Mouse (Mus musculus): ENCODE results near the gene Prkar2b.
"Not testable (repeated sequence)": the region's sequence is repeated elsewhere in the genome, so short reads cannot be mapped to it uniquely, and the experiment has no call there.

Gene Prkar2b

GRCm38 (mm10) chr12:32009985-32010369, 51.1 kb downstream of the Prkar2b start:
- DNase-seq (ENCODE audit: low spot score in 2 of 2): not testable (repeated sequence)

- no peak for DNase-seq (ENCODE audit: low spot score in 2 of 2)
These were observed 51.7 kb downstream of the Prkar2b start for GRCm38 (mm10) chr12:32009267-32009984.

DNA sequence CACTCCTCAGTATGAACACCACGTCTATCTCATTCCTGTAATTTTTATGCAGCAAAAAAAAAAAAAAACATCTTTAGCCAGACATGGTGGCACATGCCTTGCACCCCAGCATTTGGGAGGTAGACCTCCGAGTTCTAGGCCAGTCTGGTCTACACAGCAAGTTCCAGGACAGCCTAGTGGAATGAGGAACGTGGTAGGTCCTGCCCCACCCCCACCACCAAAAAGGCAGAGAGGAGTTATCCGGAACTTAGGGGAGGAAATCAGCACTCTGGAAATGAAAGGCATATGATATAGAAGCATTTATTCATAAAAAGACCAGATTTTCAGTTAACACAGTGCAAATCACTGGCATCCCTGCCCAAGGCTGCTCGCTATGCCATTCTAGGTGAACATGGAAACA, 52.4 kb downstream of the Prkar2b start:
- DNase-seq (ENCODE audit: low spot score in 2 of 2): no peak

DNA sequence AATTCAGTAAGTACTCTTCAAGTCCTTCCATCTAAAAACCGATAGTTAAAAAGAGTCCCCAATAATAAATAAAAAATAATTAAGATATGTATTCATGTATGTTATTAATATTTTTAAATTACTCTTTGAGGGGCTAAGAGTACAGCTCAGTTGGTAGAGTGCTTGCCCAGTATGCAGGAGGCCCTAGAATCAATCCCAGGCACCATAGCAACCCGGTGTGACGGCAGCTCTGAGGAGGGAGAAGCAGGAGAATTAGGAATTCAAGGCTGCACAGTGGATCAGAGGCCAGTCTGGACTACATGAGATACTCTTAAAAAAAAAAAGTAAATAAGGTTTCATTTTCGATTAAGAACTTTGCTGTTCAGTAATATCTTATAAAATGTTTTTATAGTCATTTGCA, 53.5 kb downstream of the Prkar2b start:
- DNase-seq (ENCODE audit: low spot score in 2 of 2): no peak

DNA sequence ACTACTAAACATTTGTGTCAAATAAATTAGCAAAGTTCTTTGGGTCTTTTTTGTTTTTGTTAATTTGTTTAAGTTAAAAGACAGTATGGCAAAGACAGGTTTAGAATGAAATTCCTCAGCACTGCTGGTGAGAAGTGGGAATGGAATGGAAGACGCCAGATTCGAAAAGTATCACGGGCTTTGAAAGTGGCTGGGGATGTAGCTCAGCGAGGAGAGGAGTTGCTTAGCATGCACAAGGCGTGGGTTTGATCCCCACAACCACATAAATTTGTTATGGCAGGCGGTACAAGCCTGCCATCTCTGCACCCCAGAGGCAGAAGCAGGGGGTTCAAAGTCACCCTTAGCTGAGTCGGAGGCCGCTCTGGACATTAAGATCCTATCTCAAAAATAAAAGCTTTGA, 54.1 kb downstream of the Prkar2b start:
- no peak for DNase-seq (ENCODE audit: low spot score in 2 of 2)

DNA sequence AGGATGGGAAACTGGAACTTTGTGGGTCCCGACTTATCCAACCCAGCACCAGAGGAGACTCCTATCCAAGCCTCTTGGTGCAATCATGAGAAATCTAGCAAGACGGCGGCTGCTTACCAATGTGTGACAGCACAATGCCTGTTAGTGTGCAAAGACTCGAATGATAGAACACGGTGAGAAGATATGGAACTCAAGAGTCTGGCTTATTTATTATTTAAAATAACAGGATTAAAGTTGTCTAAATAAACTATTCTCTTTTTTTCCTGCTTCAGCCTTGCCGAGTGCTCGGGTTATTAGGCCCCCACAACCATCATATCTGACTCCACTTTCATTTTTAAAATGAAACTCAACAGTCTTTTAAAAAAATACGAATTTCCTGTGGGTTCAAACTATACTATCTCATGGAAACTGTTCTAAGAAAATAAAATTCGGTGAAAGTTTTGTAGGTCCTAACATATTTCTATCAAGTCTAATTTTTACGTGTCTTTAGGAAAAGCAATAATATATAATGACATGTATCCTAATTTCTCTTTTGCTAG, 54.6 kb downstream of the Prkar2b start:
- DNase-seq (ENCODE audit: low spot score in 2 of 2): no peak

- DNase-seq (ENCODE audit: low spot score in 2 of 2): no peak
These were observed 60.6 kb downstream of the Prkar2b start for GRCm38 (mm10) chr12:32000464-32000863.

GRCm38 (mm10) chr12:31998706-31999105, 62.4 kb downstream of the Prkar2b start:
- DNase-seq (ENCODE audit: low spot score in 2 of 2): no peak

GRCm38 (mm10) chr12:31997328-31997878, 63.7 kb downstream of the Prkar2b start:
- DNase-seq (ENCODE audit: low spot score in 2 of 2): no peak

DNA sequence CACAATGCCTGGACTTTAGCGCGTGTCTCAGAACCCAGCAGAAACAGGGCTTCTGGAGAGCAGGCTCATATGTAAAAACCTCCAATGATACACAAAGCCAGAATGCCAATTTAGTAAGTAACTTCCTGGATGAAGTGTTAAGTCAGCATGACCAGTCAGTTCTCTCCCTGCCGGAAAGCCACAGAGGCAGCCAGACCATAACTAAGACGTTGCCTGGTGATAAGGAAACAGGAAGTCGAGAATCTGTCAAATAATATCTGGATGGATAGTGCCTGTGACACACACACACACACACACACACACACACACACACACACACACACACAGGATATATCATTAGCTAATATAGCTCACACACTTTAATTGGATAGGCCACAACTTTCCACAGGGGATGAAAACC, 64.2 kb downstream of the Prkar2b start:
- DNase-seq (ENCODE audit: low spot score in 2 of 2): no peak

DNA sequence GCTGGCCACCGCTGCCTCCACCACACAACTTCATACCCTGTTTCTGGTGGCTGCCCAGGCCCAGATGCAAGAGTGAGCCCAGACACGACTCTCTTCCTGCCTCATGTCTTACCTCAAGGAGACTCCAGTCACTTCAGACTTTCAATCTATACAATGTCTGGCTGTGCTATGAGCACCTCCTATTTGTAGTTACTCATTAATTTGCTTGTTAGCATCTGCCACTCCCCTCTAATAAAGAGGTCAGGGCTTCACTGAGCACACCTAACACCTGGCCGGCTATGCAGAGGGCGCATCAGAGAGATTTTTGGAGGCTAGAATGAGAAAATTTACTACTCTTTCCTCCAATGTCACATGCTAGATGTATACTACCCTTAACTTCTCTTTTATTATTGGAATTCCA, 70.5 kb downstream of the Prkar2b start:
- no peak for DNase-seq (ENCODE audit: low spot score in 2 of 2)

DNA sequence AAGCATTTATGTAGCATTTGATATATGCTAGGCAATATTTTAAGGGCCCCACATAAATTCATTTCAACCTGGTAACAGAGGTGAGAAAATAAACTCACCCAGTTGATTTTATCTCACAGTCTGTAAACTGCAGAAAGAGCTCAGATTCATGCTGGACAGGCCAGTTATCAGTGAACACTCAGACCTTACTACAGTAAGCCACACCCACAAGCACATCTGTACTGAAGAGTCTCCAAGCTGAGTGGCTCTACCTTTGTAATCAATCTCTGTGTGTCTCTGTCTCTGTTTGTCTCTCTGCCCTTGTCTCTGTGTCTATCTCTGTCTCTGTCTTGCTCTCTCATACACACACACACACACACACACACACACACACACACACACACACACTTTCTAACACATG, 71.4 kb downstream of the Prkar2b start:
- DNase-seq (ENCODE audit: low spot score in 2 of 2): no peak

- no peak for DNase-seq (ENCODE audit: low spot score in 2 of 2)
These were observed 74.6 kb downstream of the Prkar2b start for GRCm38 (mm10) chr12:31986463-31986862.

DNA sequence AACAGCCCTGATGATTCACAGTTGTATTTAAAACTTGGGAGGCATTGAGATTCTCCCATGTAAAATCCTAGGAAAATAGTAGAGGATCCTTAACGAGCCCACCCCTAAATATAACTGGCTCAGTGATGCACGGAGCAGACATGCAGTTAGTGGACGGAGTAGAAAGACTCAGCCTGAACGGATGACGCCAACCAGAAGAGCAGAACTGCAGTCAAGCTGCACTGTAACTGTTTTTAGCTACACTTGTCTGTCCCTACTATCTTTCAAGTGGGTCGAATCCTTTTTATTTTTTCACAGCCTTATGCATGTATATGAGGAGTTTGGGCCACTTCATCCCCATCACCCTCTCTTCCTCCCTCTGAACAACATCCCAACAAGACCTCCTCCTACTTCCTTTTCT, 75.4 kb downstream of the Prkar2b start:
- DNase-seq (ENCODE audit: low spot score in 2 of 2): no peak

DNA sequence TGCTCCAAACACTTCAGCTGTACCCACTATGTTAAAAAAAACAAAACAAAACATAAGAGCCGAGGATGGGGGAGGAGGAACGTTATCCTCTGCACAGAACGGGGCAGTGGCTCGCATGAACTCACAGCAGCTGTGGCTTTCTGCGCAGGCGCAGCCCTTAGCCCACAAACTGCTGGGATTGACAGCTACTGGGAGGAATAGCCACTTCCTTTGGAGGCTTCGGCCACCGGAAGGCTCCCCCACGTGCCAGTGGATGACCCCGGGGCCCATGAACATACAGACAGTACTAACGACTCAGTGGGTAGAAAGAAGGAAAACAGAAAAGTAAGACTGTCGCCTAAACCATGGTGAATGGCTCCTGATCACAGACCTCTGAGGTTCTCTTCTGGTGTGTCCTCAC, 76.4 kb downstream of the Prkar2b start:
- no peak for DNase-seq (ENCODE audit: low spot score in 2 of 2)

- DNase-seq (ENCODE audit: low spot score in 2 of 2): no peak
These were observed 76.9 kb downstream of the Prkar2b start for GRCm38 (mm10) chr12:31984206-31984605.

DNA sequence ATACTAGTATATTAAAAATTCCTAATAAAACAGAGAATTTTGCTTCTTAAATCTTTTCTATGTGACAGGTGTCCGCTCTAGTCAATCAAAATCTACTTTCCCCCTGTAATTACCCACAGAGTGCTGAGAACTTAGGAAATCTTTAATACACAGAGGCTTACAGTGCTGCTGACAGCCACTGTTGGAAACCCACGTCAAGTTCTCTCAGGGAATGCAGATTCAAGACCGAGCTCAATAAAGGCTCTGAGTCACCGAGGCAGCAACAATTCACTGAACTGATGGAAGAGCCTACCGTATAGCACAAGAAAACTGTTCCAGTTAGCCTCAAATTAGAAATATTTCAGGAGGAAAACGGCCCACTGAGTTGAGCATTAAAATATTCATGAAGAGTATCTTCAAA, 77.3 kb downstream of the Prkar2b start:
- no peak for DNase-seq (ENCODE audit: low spot score in 2 of 2)

DNA sequence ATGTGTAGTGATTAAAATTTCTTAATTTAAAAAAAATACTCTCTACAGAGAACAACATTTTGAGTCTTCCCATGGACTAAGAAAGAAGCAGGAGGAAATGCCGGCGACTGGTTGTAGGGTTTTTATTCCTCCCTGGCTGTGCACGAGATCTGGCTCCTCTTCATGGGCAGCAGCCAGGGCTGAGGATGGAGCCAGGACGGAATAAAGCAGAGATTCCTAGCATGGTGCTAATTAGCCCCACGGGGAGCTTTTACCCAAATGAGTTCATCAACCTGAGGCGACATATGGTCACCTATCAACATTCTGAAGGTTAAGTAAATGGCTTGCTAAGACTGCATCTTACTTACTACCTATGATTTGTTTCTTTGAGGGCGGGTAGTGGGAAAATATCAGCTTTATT, 77.9 kb downstream of the Prkar2b start:
- no peak for DNase-seq (ENCODE audit: low spot score in 2 of 2)

- DNase-seq (ENCODE audit: low spot score in 2 of 2): no peak
These were observed 83.4 kb downstream of the Prkar2b start for GRCm38 (mm10) chr12:31977613-31978195.

GRCm38 (mm10) chr12:31976544-31976943, 84.6 kb downstream of the Prkar2b start:
- DNase-seq (ENCODE audit: low spot score in 2 of 2): no peak

DNA sequence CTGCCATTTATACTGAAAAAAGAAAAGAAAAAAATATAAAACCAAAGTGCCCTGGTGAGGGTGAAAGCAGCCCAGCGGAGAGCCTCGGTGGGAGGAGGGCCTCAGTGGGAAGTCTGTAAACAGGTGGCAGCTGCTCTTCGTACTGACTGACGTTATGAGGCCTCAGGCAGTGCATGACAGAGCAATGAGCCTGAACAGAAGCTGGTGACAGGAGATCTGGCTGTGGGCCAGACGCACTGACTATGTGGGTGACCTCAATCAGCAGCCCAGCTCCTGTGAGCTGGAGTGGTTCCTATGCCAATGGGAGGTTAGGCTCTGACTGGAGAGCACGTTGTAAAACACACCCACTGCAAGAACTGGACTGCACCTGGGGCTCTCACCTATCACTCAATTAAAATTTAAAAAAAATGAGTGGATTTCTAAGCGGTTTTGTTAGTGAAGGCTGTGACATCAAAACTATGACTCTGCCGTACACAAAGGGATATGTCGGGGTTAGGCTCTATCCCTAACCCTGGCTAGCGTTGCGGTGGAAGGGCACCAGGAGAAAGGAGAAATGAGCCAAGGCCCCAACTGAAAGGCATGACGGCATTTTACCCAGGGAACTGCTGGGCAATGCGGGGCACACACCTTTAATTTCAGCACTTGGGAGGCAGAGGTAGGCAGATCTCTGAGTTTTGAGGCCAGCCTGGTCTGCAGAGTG, 87.5 kb downstream of the Prkar2b start:
- no peak for DNase-seq (ENCODE audit: low spot score in 2 of 2)

DNA sequence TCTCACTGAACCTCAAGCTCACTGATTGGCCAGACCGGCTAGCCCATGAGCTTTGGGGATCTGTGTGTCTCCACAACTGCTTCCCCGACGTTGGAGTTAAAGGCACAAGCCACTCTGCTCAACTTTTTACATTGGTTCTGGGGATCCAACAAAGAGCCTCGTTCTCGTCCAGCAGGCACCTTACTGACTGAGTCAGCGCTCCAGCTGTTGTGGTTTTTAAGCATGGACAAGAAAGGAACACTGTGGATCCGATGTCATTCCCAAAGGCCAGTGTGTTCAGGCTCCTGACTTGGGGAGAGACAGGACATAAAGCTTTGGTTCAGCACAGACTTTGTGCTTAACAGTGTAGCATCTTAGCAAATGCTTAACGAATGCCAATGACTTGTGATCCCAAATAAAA, 89.5 kb downstream of the Prkar2b start:
- no peak for DNase-seq (ENCODE audit: low spot score in 2 of 2)

DNA sequence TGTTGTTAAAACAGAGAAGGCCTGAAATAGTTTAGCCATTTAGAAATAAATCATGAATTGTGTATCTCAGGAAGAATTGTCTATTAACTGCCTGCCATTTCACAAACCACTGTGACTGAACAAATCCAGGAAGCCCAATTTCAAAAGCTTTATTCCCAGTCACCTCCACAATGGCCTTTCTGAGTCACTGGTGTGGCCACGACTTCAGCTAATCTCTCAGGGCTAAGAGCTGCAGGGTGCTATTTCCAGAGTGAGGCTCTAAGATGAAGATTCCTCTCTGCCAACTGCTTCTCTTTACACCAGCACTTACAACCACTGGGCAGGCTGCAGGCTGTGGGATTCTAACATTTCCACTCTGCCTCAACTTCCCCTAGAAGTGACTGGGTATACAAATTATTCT, 92.0 kb downstream of the Prkar2b start:
- DNase-seq (ENCODE audit: low spot score in 2 of 2): no peak
